Mouse (Mus musculus): ENCODE measurements at regions not wholly inside any gene's neighbourhood (a gene's known extent, or its start where the extent isn't known, plus 50 kb on each side); places are given as distances from the start of the nearest gene placed in this dataset.
"Not testable (repeated sequence)": the region's sequence is repeated elsewhere in the genome, so short reads cannot be mapped to it uniquely, and the experiment has no call there.

GRCm38 (mm10) chr4:18349157-18349556 lies 1256.1 kb upstream of the Gm12353 start:
- DNase-seq (ENCODE audit: low spot score) = no peak

- no peak for DNase-seq (ENCODE audit: low spot score)
Observed at GRCm38 (mm10) chr4:18365514-18365913, 1239.7 kb upstream of the Gm12353 start.

GRCm38 (mm10) chr4:18365916-18366315 lies 1239.3 kb upstream of the Gm12353 start:
- no peak for DNase-seq (ENCODE audit: low spot score)

GRCm38 (mm10) chr4:18394815-18395521 lies 1210.3 kb upstream of the Gm12353 start:
- no peak for DNase-seq (ENCODE audit: low spot score)

- not testable (repeated sequence) for DNase-seq (ENCODE audit: low spot score)
Observed at GRCm38 (mm10) chr4:18395528-18396128, 1209.6 kb upstream of the Gm12353 start.

GRCm38 (mm10) chr4:18410338-18410737 lies 1194.9 kb upstream of the Gm12353 start:
- no peak for DNase-seq (ENCODE audit: low spot score)

GRCm38 (mm10) chr4:18441385-18441784 lies 1163.9 kb upstream of the Gm12353 start:
- peak; percentile 18 for DNase-seq (ENCODE audit: low spot score)

- DNase-seq (ENCODE audit: low spot score) = no peak
Observed at GRCm38 (mm10) chr4:18444284-18445004, 1160.8 kb upstream of the Gm12353 start.

- peak; percentile 18 for DNase-seq (ENCODE audit: low spot score)
Observed at GRCm38 (mm10) chr4:18461641-18462040, 1143.6 kb upstream of the Gm12353 start.

- DNase-seq (ENCODE audit: low spot score) = not testable (repeated sequence)
Observed at GRCm38 (mm10) chr4:18468271-18468670, 1137.0 kb upstream of the Gm12353 start.

GRCm38 (mm10) chr4:18469534-18469933 lies 1135.7 kb upstream of the Gm12353 start:
- DNase-seq (ENCODE audit: low spot score) = no peak

Data from embryo, embryonic 10.5 days (tissue).